Mouse (Mus musculus) intestine, postnatal 0 days (tissue): Measurements from ENCODE around the gene 4930438A08Rik. TPM values are rescaled to one million over a fixed set of nuclear protein-coding genes. Genes with fewer than 3 reads are reported as not detected.
"Not testable (repeated sequence)": the region's sequence is repeated elsewhere in the genome, so short reads cannot be mapped to it uniquely, and the experiment has no call there.

ENCODE experiments used
- ATAC-seq: fragments of 200-750 bp; cut with Nextera tagmentation; 2 replicates; pipeline ENCODE4 v1.8.0; 2017; ENCODE audit warnings: mild to moderate bottlenecking, moderate TSS enrichment, moderate library complexity
- H3K27ac ChIP-seq: fragments of 300-500 bp; sonication (generic); 2 replicates; pipeline ENCODE4 v1.5.1; 2014; ENCODE audit warnings: mild to moderate bottlenecking, low read depth, low read length, moderate library complexity
- H3K27me3 ChIP-seq: fragments of 300-500 bp; sonication (generic); replicated peaks from 2 replicates; pipeline ENCODE4 v1.6.1; 2014; ENCODE audit warnings: low read length, mixed read lengths; ENCODE audit not compliant: control insufficient read depth, insufficient read depth
- H3K36me3 ChIP-seq: fragments of 300-500 bp; sonication (generic); 2 replicates; pipeline ENCODE4 v1.6.1; 2014; ENCODE audit warnings: mild to moderate bottlenecking, moderate library complexity; ENCODE audit not compliant: control insufficient read depth, insufficient read depth
- H3K4me1 ChIP-seq: fragments of 300-500 bp; sonication (generic); replicated peaks from 2 replicates; pipeline ENCODE4 v1.6.1; 2014; ENCODE audit warnings: antibody characterized with exemption, low read length, mixed read lengths; ENCODE audit not compliant: control insufficient read depth, insufficient read depth
- H3K4me2 ChIP-seq: fragments of 300-500 bp; sonication (generic); replicated peaks from 2 replicates; pipeline ENCODE4 v1.6.1; 2014; ENCODE audit warnings: low read depth, mild to moderate bottlenecking, moderate library complexity
- H3K4me3 ChIP-seq: fragments of 300-500 bp; sonication (generic); 2 replicates; pipeline ENCODE4 v1.5.1; 2014; ENCODE audit warnings: low read depth, low read length
- H3K9ac ChIP-seq: fragments of 300-500 bp; sonication (generic); 2 replicates; pipeline ENCODE4 v1.6.1; 2014; ENCODE audit warnings: mild to moderate bottlenecking, low read depth, low read length
- H3K9me3 ChIP-seq: fragments of 300-500 bp; sonication (generic); 2 replicates; pipeline ENCODE4 v1.6.1; 2016; ENCODE audit warnings: mixed run types; ENCODE audit not compliant: control insufficient read depth
- CTCF ChIP-seq: sonication (generic); IDR thresholded peaks from 2 replicates; pipeline ENCODE4 v1.5.1; 2016; ENCODE audit warnings: low read depth, mild to moderate bottlenecking, control low read depth, antibody characterized with exemption, moderate library complexity
- WGBS: fragments of 180-500 bp; shearing (Covaris S2); extraction: QIAGEN DNeasy Blood & Tissue Kit; methylation state at CpG from one replicate; pipeline ENCODE4 v1.1.7; 2014; 5-methylcytosine and 5-hydroxymethylcytosine counted together
- polyA plus RNA-seq: library from polyadenylated mRNA; unstranded; fragments of >200 nt; fragmentation: Nextera tagmentation; extraction: Ambion mirVana; gene quantifications from 2 replicates; pipeline ENCODE4 v1.2.1, GENCODE M21; 2015

The 4930438A08Rik gene
- polyA plus RNA-seq, 1 experiment from 2014 or later = not detected

GRCm38 (mm10) chr11:58297396-58297795 is 22.8 kb downstream of the 4930438A08Rik start:
- TF ChIP-seq CTCF = no peak
- no peak overlapping the region for H3K4me3 ChIP-seq
- H3K27me3 ChIP-seq = no peaks in the 10 kb centered on the region
- no peak overlapping the region for H3K4me2 ChIP-seq
- no peak overlapping the region for H3K9ac ChIP-seq
- H3K36me3 ChIP-seq = no peaks in the 10 kb centered on the region
- no peaks in the 10 kb centered on the region for H3K4me1 ChIP-seq
- H3K27ac ChIP-seq = no peak overlapping the region
- 90% methylated on average over 6 of the region's 6 CpGs for WGBS
- ATAC-seq = no peak
- H3K9me3 ChIP-seq = no peaks in the 10 kb centered on the region

GRCm38 (mm10) chr11:58301057-58301456 is 26.5 kb downstream of the 4930438A08Rik start:
- Histone ChIP-seq H3K4me3 (peak overlapping the region; percentile 62), H3K27me3 (no peaks in the 10 kb centered on the region), H3K9ac (no peak overlapping the region), H3K9me3 (no peaks in the 10 kb centered on the region), H3K4me1 (0 out of 2 replicates have a peak, but pooled peaks cover 3% of the 10 kb centered on the region), H3K36me3 (no peaks in the 10 kb centered on the region), H3K27ac (no peak overlapping the region), H3K4me2 (peak overlapping the region; percentile 76)
- peak; percentile 85 for TF ChIP-seq CTCF
- ATAC-seq = no peak
- WGBS = 19% methylated on average over 13 of the region's 13 CpGs

GRCm38 (mm10) chr11:58301837-58302754 is 27.5 kb downstream of the 4930438A08Rik start:
- peaks cover 5% of the 10 kb centered on the region; the same call in 1 of the 2 replicates for H3K4me1 ChIP-seq
- under 1% methylated on average over 36 of the region's 36 CpGs for WGBS
- peak overlapping the region; percentile 62 for H3K4me3 ChIP-seq
- TF ChIP-seq CTCF = peak; percentile 93
- peak overlapping the region; percentile 35; the same call in 1 of the 2 replicates for H3K9ac ChIP-seq
- peak overlapping the region; percentile 71 for H3K27ac ChIP-seq
- H3K9me3 ChIP-seq = no peaks in the 10 kb centered on the region
- ATAC-seq = peak; percentile 87
- H3K27me3 ChIP-seq = no peaks in the 10 kb centered on the region
- H3K4me2 ChIP-seq = peak overlapping the region; percentile 76
- H3K36me3 ChIP-seq = no peaks in the 10 kb centered on the region

- WGBS = under 1% methylated on average over 26 of the region's 26 CpGs
- TF ChIP-seq CTCF = no peak
- Histone ChIP-seq H3K27ac (peak overlapping the region; percentile 71), H3K9me3 (no peaks in the 10 kb centered on the region), H3K36me3 (no peaks in the 10 kb centered on the region), H3K4me3 (peak overlapping the region; percentile 62), H3K4me2 (peak overlapping the region; percentile 76), H3K4me1 (peaks cover 13% of the 10 kb centered on the region), H3K27me3 (no peaks in the 10 kb centered on the region), H3K9ac (peak overlapping the region; percentile 35)
- peak; percentile 9 for ATAC-seq
Measured at GRCm38 (mm10) chr11:58302774-58303445, 28.3 kb downstream of the 4930438A08Rik start.

DNA sequence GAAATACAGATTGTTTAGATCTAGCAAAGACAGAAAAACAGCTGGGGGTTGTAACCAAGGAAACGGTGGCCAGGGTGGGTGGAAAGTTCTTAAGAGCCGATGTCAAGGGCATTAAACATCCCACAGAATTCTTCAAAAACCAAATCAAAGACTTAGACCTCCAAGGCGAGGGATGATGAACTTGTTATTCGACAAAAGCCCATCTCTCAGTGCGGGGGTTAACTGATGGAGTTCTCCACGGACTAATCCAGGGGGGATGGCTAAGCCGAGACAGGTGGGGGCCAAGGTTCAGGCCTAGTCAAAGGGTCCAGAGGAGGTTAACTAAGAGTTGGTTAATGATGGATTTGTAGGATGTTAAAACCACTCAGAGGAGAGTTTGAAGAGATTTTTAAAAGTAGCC is 29.0 kb downstream of the 4930438A08Rik start:
- no peak overlapping the region for H3K27ac ChIP-seq
- H3K4me1 ChIP-seq = peaks cover 14% of the 10 kb centered on the region
- no peaks in the 10 kb centered on the region for H3K27me3 ChIP-seq
- no peak for ATAC-seq
- H3K4me2 ChIP-seq = peak overlapping the region; percentile 43
- H3K36me3 ChIP-seq = no peaks in the 10 kb centered on the region
- H3K4me3 ChIP-seq = 0 out of 2 replicates have a peak overlapping the region, but pooled peaks have one; percentile 62
- no peak overlapping the region for H3K9ac ChIP-seq
- TF ChIP-seq CTCF = no peak
- H3K9me3 ChIP-seq = no peaks in the 10 kb centered on the region
- 27% methylated on average over 7 of the region's 7 CpGs for WGBS

GRCm38 (mm10) chr11:58305299-58305698 is 30.7 kb downstream of the 4930438A08Rik start:
- 91% methylated on average over 8 of the region's 8 CpGs for WGBS
- ATAC-seq, H3K36me3 ChIP-seq: not testable (repeated sequence)

More at GRCm38 (mm10) chr11:58305299-58305698, 30.7 kb downstream of the 4930438A08Rik start:
- H3K4me2 ChIP-seq, H3K4me3 ChIP-seq, H3K27me3 ChIP-seq, H3K9ac ChIP-seq, H3K9me3 ChIP-seq, H3K27ac ChIP-seq: not testable (repeated sequence)
- peaks cover 14% of the 10 kb centered on the region for H3K4me1 ChIP-seq
